Comparison of ENCODE assay signal across 8 mouse cellular contexts in the genomic region with DNA sequence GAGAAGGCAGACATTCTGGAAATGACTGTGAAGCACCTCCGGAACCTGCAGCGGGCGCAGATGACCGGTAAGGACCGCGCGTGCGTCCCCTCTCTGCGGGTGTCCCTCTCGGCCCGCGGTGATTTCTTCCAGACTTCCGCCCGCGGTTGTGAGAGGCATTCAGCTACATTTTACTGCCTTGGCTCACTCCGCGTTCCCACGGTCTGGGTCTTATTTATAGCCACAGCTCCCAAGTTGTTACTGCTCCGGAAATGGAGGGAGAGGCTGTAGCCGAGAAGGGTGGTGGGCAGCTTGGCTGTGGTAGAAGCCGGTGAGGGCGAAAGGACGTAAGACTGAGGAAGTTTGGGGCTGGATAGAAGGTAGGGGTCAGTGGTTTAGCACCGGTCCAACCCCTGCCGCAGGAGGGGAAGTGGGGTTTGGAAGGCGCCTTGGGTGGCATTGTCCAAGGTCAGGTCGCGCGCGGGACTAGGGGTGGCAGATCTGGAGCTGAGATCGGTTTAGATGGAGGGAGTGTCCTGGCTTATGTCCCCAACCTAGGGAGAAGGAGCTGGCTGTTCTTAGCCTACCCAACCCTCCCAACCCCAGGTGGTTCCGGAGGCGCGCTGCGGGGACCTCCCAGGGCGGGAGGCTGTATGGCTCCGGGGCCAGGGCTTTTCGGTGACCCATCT. TPM values are rescaled to one million over a fixed set of nuclear protein-coding genes. Genes with fewer than 3 reads are reported as not detected.
DNase-seq lines count a peak whose midpoint lies in the region; ATAC-seq and TF ChIP-seq lines count a peak whose summit lies in the region.

No protein-coding gene starts in this region.

- intact Hi-C loops in gastrocnemius, postnatal 36 days (cut with DNase I), result loop anchor here (2.0 kb wide), 1 partner anchor 332 kb away; no protein-coding TSS in a partner anchor

- peaks cover 8% of the 10 kb centered on the region; the same call in 1 of the 2 replicates for H3K27me3 ChIP-seq in limb, embryonic 13.5 days
- peaks cover 30% of the 10 kb centered on the region for H3K27me3 ChIP-seq in midbrain, postnatal 0 days (ENCODE audit: insufficient read depth, low read length)
- H3K27me3 ChIP-seq in testis, adult 2 months (ENCODE audit: control insufficient read depth, insufficient read depth, low read length), result peaks cover 12% of the 10 kb centered on the region

- TF ChIP-seq CTCF in midbrain, postnatal 0 days (IDR thresholded peaks at IDR 0.05), result no peak
- TF ChIP-seq CTCF in testis, adult 2 months (IDR thresholded peaks at IDR 0.05; ENCODE audit: control insufficient read depth, insufficient read depth, insufficient replicate concordance, low read depth, low read length), result no peak

- peak overlapping the region; percentile 78 for H3K4me3 ChIP-seq in limb, embryonic 13.5 days
- H3K4me3 ChIP-seq in midbrain, postnatal 0 days (ENCODE audit: low read depth, low read length), result peak overlapping the region; percentile 47
- H3K4me3 ChIP-seq in testis, adult 2 months (ENCODE audit: control insufficient read depth, low read depth, low read length), result peak overlapping the region; percentile 86

- peak overlapping the region; percentile 98 for H3K27ac ChIP-seq in limb, embryonic 13.5 days
- H3K27ac ChIP-seq in midbrain, postnatal 0 days (ENCODE audit: low read depth, low read length), result peak overlapping the region; percentile 52
- peak overlapping the region; percentile 81 for H3K27ac ChIP-seq in testis, adult 2 months (ENCODE audit: control insufficient read depth, insufficient read depth, low read depth, low read length)

- H3K4me1 ChIP-seq in limb, embryonic 13.5 days, result peaks cover 54% of the 10 kb centered on the region
- no peaks in the 10 kb centered on the region for H3K4me1 ChIP-seq in midbrain, postnatal 0 days (ENCODE audit: insufficient read depth, low read length)
- peaks cover 56% of the 10 kb centered on the region for H3K4me1 ChIP-seq in testis, adult 2 months (ENCODE audit: control insufficient read depth, insufficient read depth, low read length)

- peak overlapping the region; percentile 89 for H3K4me2 ChIP-seq in limb, embryonic 13.5 days (replicated peaks)
- H3K4me2 ChIP-seq in midbrain, postnatal 0 days (ENCODE audit: low read depth, low read length, poor library complexity, severe bottlenecking), result peak overlapping the region; percentile 78

- DNase-seq in ovary, adult 18-20 months (ENCODE audit: low spot score), result peak; percentile 30
- no peak for DNase-seq in ovary, postnatal 10 days (ENCODE audit: low spot score)
- peak; percentile 82 for DNase-seq in embryo, embryonic 11 days
- DNase-seq in gastrocnemius, postnatal 36 days, result peak; percentile 41 to 68
- DNase-seq in induced T-regulatory cell, adult 2 months (ENCODE audit: low read depth), result peak; percentile 47
- peak; percentile 51 for DNase-seq in midbrain, postnatal 0 days (ENCODE audit: low spot score)

- WGBS in limb, embryonic 13.5 days, result 2% methylated on average over 38 of the region's 38 CpGs
- under 1% methylated on average over 38 of the region's 38 CpGs for WGBS in midbrain, postnatal 0 days

- H3K36me3 ChIP-seq in limb, embryonic 13.5 days, result peaks cover 5% of the 10 kb centered on the region
- H3K36me3 ChIP-seq in midbrain, postnatal 0 days (ENCODE audit: insufficient read depth, low read length), result no peaks in the 10 kb centered on the region
- no peaks in the 10 kb centered on the region for H3K36me3 ChIP-seq in testis, adult 2 months (ENCODE audit: control insufficient read depth, insufficient read depth, low read length)

- no peaks in the 10 kb centered on the region for H3K9me3 ChIP-seq in limb, embryonic 13.5 days
- no peaks in the 10 kb centered on the region for H3K9me3 ChIP-seq in midbrain, postnatal 0 days (ENCODE audit: low read length)

- TF ChIP-seq POLR2A in testis, adult 2 months (IDR thresholded peaks at IDR 0.05; ENCODE audit: control insufficient read depth, low read depth, low read length), result 0 out of 2 replicates have a peak, but pooled peaks have one; percentile 12

- peak overlapping the region; percentile 86 for H3K9ac ChIP-seq in limb, embryonic 13.5 days
- peak overlapping the region; percentile 44 for H3K9ac ChIP-seq in midbrain, postnatal 0 days (replicated peaks; ENCODE audit: low read length, poor library complexity, severe bottlenecking)

- no peak for ATAC-seq in limb, embryonic 13.5 days (ENCODE audit: low FRiP score, low read depth)
- ATAC-seq in midbrain, postnatal 0 days (ENCODE audit: low FRiP score), result no peak

RNA-seq across cellular contexts. Expression of a gene that starts 2.1 kb away (rescaled TPM):
- 10 to 100 TPM; 11.4 to 12.3 TPM for total RNA-seq in gastrocnemius, postnatal 36 days (2021)
- 49.6 and 50.2 TPM in 2 replicates for polyA plus RNA-seq in limb, embryonic 13.5 days (2015; fragmentation: Nextera tagmentation; extraction: Ambion mirVana)
- total RNA-seq in midbrain, postnatal 0 days (2014; rRNA removed), result 10.2 and 10.3 TPM in 2 replicates
- 9.2 and 13.0 TPM in 2 replicates for polyA plus RNA-seq in midbrain, postnatal 0 days (2015; fragmentation: Nextera tagmentation; extraction: Ambion mirVana)
- polyA plus RNA-seq in testis, adult 2 months (2012; rRNA removed), result 9.7 and 12.4 TPM in 2 replicates
